Mouse (Mus musculus): ENCODE data around the gene Atp6v1g3. TPM values are rescaled to one million over a fixed set of nuclear protein-coding genes. Genes with fewer than 3 reads are reported as not detected.

Atp6v1g3 gene
- polyA plus RNA-seq (2015; fragmentation: Nextera tagmentation; extraction: Ambion mirVana) = 0.14 and 0.17 TPM in 2 replicates

- no peak for DNase-seq (ENCODE audit: low spot score)
Observed at GRCm38 (mm10) chr1:138273438-138273837, at the start of gene Atp6v1g3. Atp6v1g3 (plus strand) TSS chr1:138273738.

GRCm38 (mm10) chr1:138233051-138233450, 40.5 kb upstream of the Atp6v1g3 start:
- DNase-seq (ENCODE audit: low spot score) = peak; percentile 55

- DNase-seq (ENCODE audit: low spot score) = no peak
Observed at GRCm38 (mm10) chr1:138237252-138237651, 36.3 kb upstream of the Atp6v1g3 start.

GRCm38 (mm10) chr1:138243947-138244346, 29.6 kb upstream of the Atp6v1g3 start:
- no peak for DNase-seq (ENCODE audit: low spot score)

- no peak for DNase-seq (ENCODE audit: low spot score)
Observed at GRCm38 (mm10) chr1:138244485-138244884, 29.1 kb upstream of the Atp6v1g3 start.

GRCm38 (mm10) chr1:138245103-138245502, 28.4 kb upstream of the Atp6v1g3 start:
- no peak for DNase-seq (ENCODE audit: low spot score)

GRCm38 (mm10) chr1:138245533-138245932, 28.0 kb upstream of the Atp6v1g3 start:
- no peak for DNase-seq (ENCODE audit: low spot score)

GRCm38 (mm10) chr1:138246438-138247164, 26.9 kb upstream of the Atp6v1g3 start:
- DNase-seq (ENCODE audit: low spot score) = no peak

GRCm38 (mm10) chr1:138247699-138248483, 25.6 kb upstream of the Atp6v1g3 start:
- DNase-seq (ENCODE audit: low spot score) = peak; percentile 21

- DNase-seq (ENCODE audit: low spot score) = no peak
Observed at GRCm38 (mm10) chr1:138248770-138249169, 24.8 kb upstream of the Atp6v1g3 start.

- DNase-seq (ENCODE audit: low spot score) = peak; percentile 56
Observed at GRCm38 (mm10) chr1:138250951-138251350, 22.6 kb upstream of the Atp6v1g3 start.

GRCm38 (mm10) chr1:138256172-138256789, 17.3 kb upstream of the Atp6v1g3 start:
- DNase-seq (ENCODE audit: low spot score) = no peak

- DNase-seq (ENCODE audit: low spot score) = no peak
Observed at GRCm38 (mm10) chr1:138258758-138259157, 14.8 kb upstream of the Atp6v1g3 start.

- no peak for DNase-seq (ENCODE audit: low spot score)
Observed at GRCm38 (mm10) chr1:138261520-138261919, 12.0 kb upstream of the Atp6v1g3 start.

GRCm38 (mm10) chr1:138262408-138262807, 11.1 kb upstream of the Atp6v1g3 start:
- no peak for DNase-seq (ENCODE audit: low spot score)

- DNase-seq (ENCODE audit: low spot score) = no peak
Observed at GRCm38 (mm10) chr1:138267465-138268055, 6.0 kb upstream of the Atp6v1g3 start.

GRCm38 (mm10) chr1:138274930-138275329, 1.4 kb downstream of the Atp6v1g3 start:
- peak; percentile 15 for DNase-seq (ENCODE audit: low spot score)

GRCm38 (mm10) chr1:138275859-138276258, 2.3 kb downstream of the Atp6v1g3 start:
- DNase-seq (ENCODE audit: low spot score) = peak; percentile 80

GRCm38 (mm10) chr1:138281139-138281538, 7.6 kb downstream of the Atp6v1g3 start:
- DNase-seq (ENCODE audit: low spot score) = no peak

GRCm38 (mm10) chr1:138282413-138283141, 9.0 kb downstream of the Atp6v1g3 start:
- no peak for DNase-seq (ENCODE audit: low spot score)

GRCm38 (mm10) chr1:138287665-138288064, 14.1 kb downstream of the Atp6v1g3 start:
- DNase-seq (ENCODE audit: low spot score) = no peak
